Mouse (Mus musculus) hindlimb bud, embryonic 11.5 days (tissue): ENCODE results near the gene Daxx.
"Not testable (repeated sequence)": the region's sequence is repeated elsewhere in the genome, so short reads cannot be mapped to it uniquely, and the experiment has no call there.

ENCODE experiments used
- DNase-seq: peaks from one replicate; pipeline ENCODE4 v3.0.0-alpha.2; 2012; ENCODE audit warnings: low read depth, low spot score; ENCODE audit errors: extremely low spot score

Daxx gene

GRCm38 (mm10) chr17:33940206-33940805, 31.1 kb downstream of the Daxx start, which contains the start of the genes Pfdn6 and Wdr46:
Gene Pfdn6, minus strand, starts transcription at chr17:33940343.
Gene Wdr46, plus strand, starts transcription at chr17:33940660.
- peak; percentile 86 for DNase-seq

GRCm38 (mm10) chr17:33940981-33941380, 31.8 kb downstream of the Daxx start:
- no peak for DNase-seq

- DNase-seq, result no peak
These were observed 32.2 kb downstream of the Daxx start for GRCm38 (mm10) chr17:33941381-33941780.

- no peak for DNase-seq
These were observed 34.2 kb downstream of the Daxx start for GRCm38 (mm10) chr17:33943454-33943853.

GRCm38 (mm10) chr17:33947430-33948089, 38.3 kb downstream of the Daxx start:
- DNase-seq, result no peak

- DNase-seq, result no peak
These were observed 39.1 kb downstream of the Daxx start for GRCm38 (mm10) chr17:33948090-33948904.

- DNase-seq, result no peak
These were observed 39.8 kb downstream of the Daxx start for GRCm38 (mm10) chr17:33948905-33949537.

GRCm38 (mm10) chr17:33950131-33950625, 41.0 kb downstream of the Daxx start:
- no peak for DNase-seq

GRCm38 (mm10) chr17:33951021-33951946, 42.1 kb downstream of the Daxx start, which contains the start of gene B3galt4:
Gene B3galt4, minus strand, starts transcription at chr17:33951488.
- no peak for DNase-seq

- DNase-seq, result not testable (repeated sequence)
These were observed 42.8 kb downstream of the Daxx start for GRCm38 (mm10) chr17:33952015-33952414.

- DNase-seq, result no peak
These were observed 43.7 kb downstream of the Daxx start for GRCm38 (mm10) chr17:33952879-33953278.

GRCm38 (mm10) chr17:33953310-33953709, 44.1 kb downstream of the Daxx start:
- DNase-seq, result no peak

GRCm38 (mm10) chr17:33953961-33954565, 44.8 kb downstream of the Daxx start:
- DNase-seq, result no peak

- no peak for DNase-seq
These were observed 45.7 kb downstream of the Daxx start for GRCm38 (mm10) chr17:33954646-33955554.

GRCm38 (mm10) chr17:33955555-33956214, 46.5 kb downstream of the Daxx start, which contains the start of the genes Vps52 and Rps18:
Gene Vps52, plus strand, starts transcription at chr17:33955812.
Gene Rps18, minus strand, starts transcription at chr17:33956001.
- DNase-seq, result peak; percentile 99

GRCm38 (mm10) chr17:33956336-33956735, 47.1 kb downstream of the Daxx start:
- no peak for DNase-seq

GRCm38 (mm10) chr17:33957493-33957892, 48.3 kb downstream of the Daxx start:
- no peak for DNase-seq

GRCm38 (mm10) chr17:33958451-33958850, 49.2 kb downstream of the Daxx start:
- no peak for DNase-seq
